Mouse (Mus musculus) myocyte (in vitro differentiated cells): ENCODE measurements around the gene Cntfr.
"Not testable (repeated sequence)": the region's sequence is repeated elsewhere in the genome, so short reads cannot be mapped to it uniquely, and the experiment has no call there.

Experiments
- CEBPB ChIP-seq: IDR thresholded peaks from 2 replicates; pipeline ENCODE4 v1.6.1; 2011; ENCODE audit warnings: mild to moderate bottlenecking, moderate library complexity; ENCODE audit not compliant: poor library complexity, insufficient read depth, severe bottlenecking
- E2F4 ChIP-seq: IDR thresholded peaks from one replicate; pipeline ENCODE4 v1.6.1; 2011; ENCODE audit warnings: mild to moderate bottlenecking, control low read depth, moderate library complexity; ENCODE audit not compliant: insufficient read depth
- MAX ChIP-seq: IDR thresholded peaks from one replicate; pipeline ENCODE4 v1.6.1; 2011; ENCODE audit warnings: low read depth, mild to moderate bottlenecking, control low read depth
- MYOG ChIP-seq, 3 experiments: IDR thresholded peaks; one replicate each; pipeline ENCODE4 v1.6.1; 2011; ENCODE audit warnings: control low read depth in 2 of 3, low read depth in 2 of 3, mild to moderate bottlenecking in 2 of 3; ENCODE audit not compliant: insufficient read length in 2 of 3, control insufficient read depth in 1 of 3, insufficient read depth in 1 of 3
- POLR2A ChIP-seq: IDR thresholded peaks from one replicate; pipeline ENCODE4 v1.6.1; 2011; ENCODE audit warnings: low read depth, mild to moderate bottlenecking, control low read depth, moderate library complexity; ENCODE audit not compliant: insufficient read length
- POLR2AphosphoS2 ChIP-seq: IDR thresholded peaks from one replicate; pipeline ENCODE4 v1.6.1; 2011; ENCODE audit warnings: low read depth, control low read depth; ENCODE audit not compliant: insufficient read length
- REST ChIP-seq: IDR thresholded peaks from one replicate; pipeline ENCODE4 v1.6.1; 2011; ENCODE audit warnings: mild to moderate bottlenecking, control low read depth, moderate library complexity; ENCODE audit not compliant: insufficient read depth, insufficient read length
- SRF ChIP-seq: IDR thresholded peaks from one replicate; pipeline ENCODE4 v1.6.1; 2011; ENCODE audit warnings: low read depth; ENCODE audit not compliant: control insufficient read depth, insufficient read length
- TCF12 ChIP-seq: IDR thresholded peaks from one replicate; pipeline ENCODE4 v1.6.1; 2011; ENCODE audit warnings: mild to moderate bottlenecking, control low read depth; ENCODE audit not compliant: poor library complexity, insufficient read depth, severe bottlenecking
- TCF3 ChIP-seq: IDR thresholded peaks from one replicate; pipeline ENCODE4 v1.6.1; 2011; ENCODE audit warnings: low read depth, control low read depth; ENCODE audit not compliant: insufficient read length
- USF1 ChIP-seq: IDR thresholded peaks from one replicate; pipeline ENCODE4 v1.6.1; 2011; ENCODE audit warnings: low read depth, mild to moderate bottlenecking, control low read depth, moderate library complexity

DNA sequence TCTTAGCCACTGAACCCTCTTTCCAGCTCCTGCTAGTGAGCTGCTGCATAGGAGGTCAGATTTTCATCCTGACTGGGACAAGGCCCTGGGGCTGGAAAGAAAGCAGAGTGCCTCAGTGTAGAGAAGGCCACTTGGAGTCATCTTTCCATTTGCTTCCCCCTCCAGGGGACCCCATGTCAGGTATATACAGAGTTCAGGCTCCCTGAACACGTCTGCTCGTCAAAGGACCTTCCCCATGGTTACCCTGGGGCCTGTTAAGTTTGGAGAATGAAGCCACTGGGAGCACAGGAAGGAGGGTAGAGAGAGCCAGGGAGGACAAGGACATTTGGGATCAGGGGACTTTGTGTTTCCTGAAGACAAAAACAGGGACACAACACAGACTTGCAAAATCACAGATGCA lies 5.3 kb upstream of the Cntfr start:
- not testable (repeated sequence) for TF ChIP-seq POLR2A; MAX; SRF; POLR2AphosphoS2; E2F4; USF1; TCF12; MYOG (IDR thresholded peaks at IDR 0.05; ENCODE audit: control insufficient read depth in 1 of 3, insufficient read depth in 1 of 3, insufficient read length in 2 of 3, low read depth in 2 of 3); CEBPB; REST; TCF3
